Mouse (Mus musculus) heart, adult 18-20 months (tissue): ENCODE data around the gene Gm21987. TPM values are rescaled to one million over a fixed set of nuclear protein-coding genes. Genes with fewer than 3 reads are reported as not detected.
"Not testable (repeated sequence)": the region's sequence is repeated elsewhere in the genome, so short reads cannot be mapped to it uniquely, and the experiment has no call there.

Experiments
- DNase-seq, 2 experiments: peaks; one replicate each; pipeline ENCODE4 v3.0.0; 2021 to 2022; ENCODE audit warnings: mixed read lengths in 1 of 2
- long read RNA-seq, 2 experiments: library from polyadenylated mRNA; stranded (forward); transcript quantifications; one replicate each; pipeline ENCODE4 v2.0.0; 2021
- total RNA-seq, 2 experiments: library from RNA; stranded (reverse); gene quantifications; 2 replicates each; pipeline ENCODE4 v1.2.3; 2021

Gene Gm21987
- 1 to 10 TPM in 1 of 2 experiments, not detected in 1; 1.4 TPM for total RNA-seq
- long read RNA-seq, experiment 1: 0 reads
- long read RNA-seq, experiment 2, partial matches to known transcripts: 0 of 1 reads
- long read RNA-seq, experiment 2, other reads (novel, unspliced or antisense): 1 of 1 reads

DNA sequence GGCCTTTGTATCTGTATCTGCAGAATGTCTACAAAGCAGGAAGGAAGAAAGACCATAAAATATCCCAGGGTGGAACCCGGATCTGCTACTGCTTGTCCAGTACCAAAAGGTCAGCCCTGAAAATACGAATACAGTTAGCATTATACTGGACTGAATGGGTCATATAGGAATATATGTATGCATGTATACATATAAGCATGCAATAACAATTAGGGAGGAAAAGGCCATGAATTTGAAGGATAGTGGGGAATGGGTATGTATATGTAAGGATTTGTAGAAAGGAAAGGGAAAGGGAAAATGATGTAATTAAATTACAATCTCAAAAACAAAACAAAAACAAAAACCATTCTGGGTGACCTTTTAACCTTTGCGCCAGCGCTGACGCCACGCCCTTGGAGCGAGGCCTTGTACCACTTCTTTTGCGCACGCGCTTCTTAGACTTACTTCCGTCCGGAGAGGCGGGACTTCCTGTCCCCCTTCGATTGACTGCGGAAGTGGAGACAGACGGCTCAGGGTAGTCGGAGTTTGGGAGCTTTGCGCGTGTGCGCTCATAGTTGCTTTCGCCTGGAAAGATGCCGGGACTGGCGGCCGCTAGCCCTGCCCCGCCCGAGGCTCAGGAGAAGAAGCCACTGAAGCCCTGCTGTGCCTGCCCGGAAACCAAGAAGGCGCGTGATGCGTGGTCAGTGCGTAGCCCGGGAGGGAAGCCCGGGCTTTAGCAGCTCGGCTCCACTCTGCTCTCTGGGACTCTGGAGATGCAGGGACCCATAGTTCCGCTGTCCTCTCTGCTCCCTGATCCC is at the start of gene Gm21987, which contains the start of gene Cox17:
Gm21987 (plus strand) TSS at position 512 of the 797 bp plus-strand sequence.
Cox17 (plus strand) TSS at position 463 of the 797 bp plus-strand sequence.
- DNase-seq: peak; percentile 97

DNA sequence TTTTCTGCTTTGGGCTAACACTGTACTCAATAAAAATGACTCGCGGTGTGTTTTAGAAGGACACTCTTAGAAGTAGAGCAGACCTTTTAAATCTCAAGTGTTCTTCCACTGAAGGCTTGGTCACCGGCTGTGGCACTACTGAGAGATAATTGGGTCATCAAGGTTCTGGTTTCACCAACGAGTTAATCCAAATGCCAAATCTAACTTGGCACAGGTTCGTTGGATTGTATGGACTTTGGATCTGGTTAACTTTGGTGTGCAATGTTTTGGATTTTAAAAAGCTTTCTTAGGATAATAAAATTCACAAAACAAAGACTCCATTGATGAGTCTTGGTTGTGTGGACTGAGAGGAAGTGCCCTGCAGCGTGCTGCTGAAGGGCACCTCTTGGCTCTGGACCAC is 48.4 kb upstream of the Gm21987 start:
- DNase-seq: no peak

DNA sequence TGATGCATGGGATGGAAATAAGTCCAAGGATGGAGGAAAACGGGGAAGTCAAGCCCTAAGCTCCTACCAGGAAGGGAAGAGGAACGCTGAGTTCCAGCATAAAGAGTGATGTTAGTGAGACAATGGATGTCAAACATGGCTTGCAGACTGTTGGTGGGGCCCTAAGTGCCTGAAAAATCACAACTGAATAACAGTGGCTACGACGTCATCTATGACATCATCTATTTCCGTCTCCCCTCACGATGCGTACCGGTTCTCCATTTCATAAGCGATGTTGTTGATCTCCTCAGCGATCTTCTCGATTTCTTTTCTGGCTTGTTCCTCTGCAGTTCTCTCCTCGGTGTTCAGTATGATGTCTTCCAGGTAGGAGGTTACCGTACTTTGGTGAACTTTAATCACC is 44.5 kb upstream of the Gm21987 start:
- DNase-seq: no peak

DNA sequence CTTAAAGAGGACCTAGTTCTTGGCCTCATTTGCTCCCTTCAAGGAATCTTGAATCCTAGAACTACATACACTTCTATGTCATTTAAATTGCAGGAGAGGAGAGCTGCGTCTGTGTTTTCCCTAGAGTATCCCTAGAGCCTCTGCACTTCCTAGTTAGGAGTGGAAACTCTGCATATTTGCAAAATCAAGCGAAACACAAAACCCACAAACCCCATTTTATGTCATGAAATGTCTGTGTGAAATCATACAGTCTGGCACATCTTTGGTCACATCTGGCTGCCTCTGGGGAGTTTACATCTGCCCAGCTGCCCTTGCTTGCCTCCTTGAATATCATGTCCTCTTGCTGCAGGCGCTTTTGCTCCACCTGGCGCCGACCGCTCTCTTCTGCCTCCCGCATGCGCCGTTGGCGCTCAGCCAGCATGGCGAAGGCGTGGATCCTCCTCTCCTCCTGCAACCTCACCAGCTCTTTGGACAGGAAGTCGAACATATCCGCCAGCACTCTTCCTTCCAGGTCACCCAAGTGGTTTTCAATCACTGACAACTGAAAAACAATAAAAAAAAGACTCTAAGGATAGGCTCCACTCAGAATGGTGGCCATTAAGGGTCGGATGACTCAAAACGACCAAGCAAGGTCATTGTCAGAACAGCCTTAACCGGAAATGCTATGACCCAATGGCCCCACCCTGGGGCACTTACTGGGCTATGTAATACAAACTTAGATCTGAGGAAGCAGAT is 42.2 kb upstream of the Gm21987 start:
- peak; percentile 21 to 31 for DNase-seq

DNA sequence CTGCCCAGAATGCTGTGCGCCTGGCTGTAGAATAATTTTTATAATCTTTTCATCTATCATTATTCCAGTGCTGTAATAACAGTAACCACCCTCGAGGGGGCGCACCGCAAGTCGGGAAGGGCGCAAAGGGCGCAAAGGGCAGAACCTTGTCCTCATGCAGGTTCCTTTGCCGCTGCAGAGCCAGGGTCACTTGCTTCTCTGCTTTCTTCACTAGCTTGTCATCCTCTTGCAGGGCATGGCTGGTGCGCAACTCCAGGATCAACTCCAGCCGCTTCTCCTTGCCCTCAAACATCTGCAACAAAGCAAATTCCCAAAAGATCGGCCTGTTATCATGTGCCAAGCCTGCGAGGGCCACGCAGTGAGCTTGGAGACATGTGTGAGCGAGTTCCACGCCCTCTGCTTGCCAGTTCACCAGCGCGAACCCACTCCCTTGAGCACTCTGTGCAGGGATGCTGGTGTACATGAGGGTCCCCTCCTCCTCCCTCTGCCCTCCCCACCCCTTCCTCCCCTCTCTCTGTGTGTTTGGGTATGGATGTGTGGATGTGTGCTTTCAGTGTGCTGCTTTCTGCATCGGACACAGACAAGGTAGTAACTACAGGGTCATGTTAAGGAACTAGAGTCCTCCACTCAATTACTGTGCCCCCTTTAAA is 40.1 kb upstream of the Gm21987 start:
- peak in 1 of 2 experiments; percentile 4 for DNase-seq

DNA sequence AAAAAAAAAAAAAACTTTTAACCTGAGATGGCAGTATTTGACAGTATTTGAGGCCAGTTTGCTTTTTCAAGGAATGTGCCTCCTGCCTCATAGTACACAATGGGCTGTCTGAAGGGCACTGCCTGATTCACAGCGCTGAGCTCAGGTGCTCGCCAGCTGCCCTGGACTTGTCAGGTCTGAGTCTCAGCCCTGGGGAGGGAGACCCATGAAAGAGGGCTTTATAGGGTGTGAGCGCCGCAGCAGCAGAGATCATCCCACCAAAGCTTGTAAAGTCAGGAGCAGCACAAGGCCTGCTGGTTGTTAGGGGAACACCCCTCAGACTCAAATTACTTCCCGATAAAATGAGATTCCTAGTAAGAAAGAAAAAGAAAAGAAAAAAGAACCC is 39.6 kb upstream of the Gm21987 start:
- DNase-seq: no peak

DNA sequence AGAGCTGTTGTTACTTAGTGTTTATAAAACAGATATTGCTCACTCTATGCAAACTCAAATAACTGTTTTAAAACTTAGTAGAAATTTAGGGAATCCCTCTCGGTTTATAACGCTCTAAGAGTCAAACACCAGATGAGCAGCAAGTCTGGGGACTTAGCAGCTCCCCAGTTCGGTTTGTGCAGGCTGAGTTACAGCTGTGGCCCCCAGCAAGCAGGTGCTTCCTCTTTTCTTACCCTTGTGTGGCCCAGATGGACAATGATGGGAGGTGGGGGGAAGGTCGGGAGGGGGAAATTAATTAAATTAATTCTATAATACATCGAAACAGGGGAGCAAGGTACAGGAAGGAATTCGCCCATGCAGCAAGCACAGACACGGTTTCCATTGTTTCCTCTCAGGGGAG is 39.2 kb upstream of the Gm21987 start:
- DNase-seq: no peak

DNA sequence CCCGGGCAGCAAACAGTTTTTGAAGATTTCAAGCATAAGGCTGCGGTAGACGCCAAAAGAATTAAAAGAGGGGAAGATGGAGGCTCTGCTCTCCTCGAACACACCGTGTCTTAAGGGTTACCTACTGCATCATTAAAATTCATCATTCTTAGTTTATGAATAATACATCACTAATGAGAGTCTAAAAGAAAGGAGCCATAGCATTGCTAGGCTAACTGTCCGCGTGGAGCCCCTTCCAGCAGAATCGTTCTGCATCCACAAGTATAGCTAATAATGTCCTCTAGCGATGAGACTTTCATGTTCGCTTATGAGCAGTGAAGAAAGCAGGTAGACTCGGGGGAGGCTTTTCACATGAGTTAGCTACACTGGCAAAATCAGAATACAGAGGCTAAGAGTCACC is 38.6 kb upstream of the Gm21987 start:
- no peak for DNase-seq

DNA sequence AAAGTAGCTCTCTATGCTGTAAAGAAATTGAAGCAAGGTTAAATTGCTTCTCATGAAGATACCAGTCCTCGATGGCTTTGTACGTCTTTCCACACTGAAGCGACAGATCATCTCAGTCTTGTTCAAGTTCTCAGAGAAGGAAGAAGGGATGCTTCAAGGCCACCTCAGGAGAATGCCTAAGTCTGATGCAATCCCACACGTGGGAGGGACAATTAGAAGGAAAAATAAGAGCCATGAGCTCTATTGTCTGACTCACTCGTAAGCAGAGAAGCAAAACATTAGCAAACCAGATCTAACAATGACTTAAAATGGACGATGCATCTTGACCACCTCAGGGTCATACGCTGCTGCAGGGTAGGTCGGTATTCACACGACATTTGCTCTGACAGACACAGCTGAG is 28.3 kb upstream of the Gm21987 start:
- no peak for DNase-seq

DNA sequence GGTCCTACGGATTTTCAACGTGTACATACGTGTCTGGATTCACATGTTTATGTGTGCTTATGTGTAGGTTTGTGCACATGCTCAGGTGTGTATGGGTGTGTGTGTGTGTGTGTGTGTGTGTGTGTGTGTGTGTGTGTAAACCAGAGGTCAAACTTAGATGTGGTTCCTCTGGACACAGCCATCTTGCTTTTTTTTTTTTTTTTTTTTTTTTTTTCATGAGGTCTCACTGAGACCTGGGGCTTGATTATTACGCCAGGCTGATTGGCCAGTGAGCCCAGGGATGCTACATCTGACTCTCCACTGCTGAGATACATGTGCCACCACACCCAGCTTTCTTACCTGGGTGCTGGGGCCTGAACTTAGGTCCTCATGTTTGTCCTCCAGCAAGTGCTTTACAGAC is 27.8 kb upstream of the Gm21987 start:
- DNase-seq: no peak

DNA sequence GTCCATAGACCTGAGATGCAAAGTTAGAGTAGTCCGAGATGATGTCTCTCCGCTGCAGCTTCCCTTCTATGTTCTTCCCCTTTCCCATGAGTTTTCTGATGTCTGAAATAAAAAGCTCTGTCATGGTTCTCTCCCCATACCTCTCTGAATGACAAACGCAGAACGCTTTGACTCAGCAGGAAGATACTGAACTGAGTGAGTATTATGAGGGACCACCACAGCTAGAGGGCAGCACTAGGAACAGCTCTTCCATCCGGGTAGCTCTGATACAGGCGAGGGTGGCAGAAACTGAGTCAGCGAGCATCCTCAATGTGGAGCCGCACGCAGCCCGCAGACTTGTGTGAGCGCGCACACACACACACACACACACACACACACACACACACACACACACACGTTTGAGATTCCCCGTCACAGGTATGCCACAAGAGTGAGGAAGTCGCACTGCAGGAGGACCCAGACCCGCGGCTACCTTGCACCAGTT is 25.3 kb upstream of the Gm21987 start:
- DNase-seq: peak; percentile 29 to 67

DNA sequence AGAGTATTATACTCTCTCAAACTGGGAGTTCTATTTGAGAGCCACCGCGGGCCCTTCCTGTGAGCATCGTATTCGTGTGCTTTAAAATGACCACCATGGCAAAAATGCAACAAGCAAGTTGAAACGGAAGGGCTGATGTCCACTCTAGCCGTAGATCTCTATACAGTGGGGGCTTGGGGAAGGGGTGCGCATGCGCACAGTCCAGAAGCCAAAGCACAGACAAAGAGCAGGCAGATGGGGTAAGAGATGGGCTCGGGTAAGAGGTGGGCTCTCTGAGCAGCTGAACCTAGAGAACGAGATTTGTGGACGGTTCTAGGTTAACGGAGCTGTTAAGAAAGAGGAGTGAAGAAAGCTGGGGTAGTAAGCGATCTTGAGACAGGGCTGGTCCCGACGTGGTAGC is 22.5 kb upstream of the Gm21987 start:
- DNase-seq: no peak

DNA sequence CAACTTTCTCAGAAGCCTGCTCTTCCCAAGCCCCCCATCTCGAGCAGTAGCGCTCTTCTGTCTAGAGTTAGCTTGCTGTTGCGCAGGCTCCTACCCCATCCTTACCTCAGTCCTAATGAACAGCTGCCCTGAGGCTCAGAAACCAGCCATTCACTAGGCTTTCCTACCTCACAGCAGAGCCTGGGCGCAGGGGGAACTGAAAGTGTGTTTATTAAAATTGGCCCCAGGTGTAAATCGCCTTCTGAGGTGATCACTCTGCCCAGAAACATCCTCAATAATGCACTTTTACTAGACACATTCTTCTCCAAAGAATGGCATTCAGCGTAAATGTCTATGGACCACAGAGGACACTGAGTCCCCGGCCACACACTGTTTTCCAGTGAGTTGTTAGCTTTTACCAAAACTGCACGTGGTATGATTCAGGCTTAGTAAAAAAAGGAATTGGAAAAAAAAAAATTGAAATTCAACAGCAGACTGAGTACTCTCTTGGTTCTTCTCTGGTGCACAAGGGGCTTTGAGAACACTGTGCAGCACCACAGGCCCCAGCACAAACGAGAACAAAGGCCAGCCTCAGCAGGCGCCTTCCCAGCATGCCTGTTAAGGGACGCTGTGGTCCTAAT is 20.0 kb upstream of the Gm21987 start:
- no peak for DNase-seq

DNA sequence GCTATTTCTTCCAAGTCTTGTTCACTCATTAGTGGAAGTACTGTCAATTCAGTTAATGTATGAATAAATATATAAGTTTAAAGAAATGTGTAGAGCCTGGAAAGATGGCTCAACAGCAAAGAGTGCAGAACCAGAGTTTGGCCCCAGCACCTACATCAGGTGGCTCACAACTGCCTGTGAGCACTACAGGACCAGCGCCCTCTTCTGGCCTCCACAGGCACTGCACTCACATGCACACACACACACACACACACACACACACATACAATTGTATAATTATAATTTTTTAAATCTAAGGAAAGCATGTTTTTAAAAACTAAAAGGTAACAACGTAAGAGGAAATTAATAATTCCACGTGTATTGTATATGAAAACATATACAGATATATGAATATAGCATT is 17.5 kb upstream of the Gm21987 start:
- no peak for DNase-seq

DNA sequence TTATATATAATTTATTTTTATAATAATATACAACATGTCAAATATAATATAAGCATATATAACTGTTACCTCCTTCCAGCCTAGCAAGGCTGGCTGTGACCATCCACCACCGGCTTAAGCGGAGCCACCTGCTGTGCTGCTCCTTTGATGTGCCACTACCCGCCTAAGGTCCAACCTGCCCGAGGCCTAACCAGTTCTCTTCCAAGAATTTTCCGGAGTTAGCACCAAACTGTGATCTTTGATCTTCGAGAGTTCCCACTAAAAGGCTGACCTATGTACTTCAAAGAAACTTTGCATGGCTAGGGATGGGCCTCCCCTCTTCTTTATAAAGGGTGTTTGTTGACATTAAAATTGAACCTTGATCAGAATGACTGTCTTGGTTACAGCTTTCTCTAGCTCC is 12.4 kb upstream of the Gm21987 start:
- DNase-seq: no peak

DNA sequence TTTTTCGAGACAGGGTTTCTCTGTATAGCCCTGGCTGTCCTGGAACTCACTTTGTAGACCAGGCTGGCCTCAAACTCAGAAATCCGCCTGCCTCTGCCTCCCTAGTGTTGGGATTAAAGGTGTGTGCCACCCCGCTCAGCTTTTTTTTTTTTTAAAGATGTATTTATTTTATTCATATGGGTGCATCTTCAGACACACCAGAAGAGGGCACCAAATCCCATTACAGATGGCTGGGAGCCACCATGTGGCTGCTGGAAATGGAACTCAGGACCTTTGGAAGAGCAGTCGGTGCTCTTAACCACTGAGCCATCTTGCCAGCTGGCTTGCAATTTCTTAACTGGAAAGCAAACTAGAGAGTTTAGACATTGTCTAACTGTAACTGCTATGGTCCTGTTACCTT is 8.8 kb upstream of the Gm21987 start:
- DNase-seq: not testable (repeated sequence)

DNA sequence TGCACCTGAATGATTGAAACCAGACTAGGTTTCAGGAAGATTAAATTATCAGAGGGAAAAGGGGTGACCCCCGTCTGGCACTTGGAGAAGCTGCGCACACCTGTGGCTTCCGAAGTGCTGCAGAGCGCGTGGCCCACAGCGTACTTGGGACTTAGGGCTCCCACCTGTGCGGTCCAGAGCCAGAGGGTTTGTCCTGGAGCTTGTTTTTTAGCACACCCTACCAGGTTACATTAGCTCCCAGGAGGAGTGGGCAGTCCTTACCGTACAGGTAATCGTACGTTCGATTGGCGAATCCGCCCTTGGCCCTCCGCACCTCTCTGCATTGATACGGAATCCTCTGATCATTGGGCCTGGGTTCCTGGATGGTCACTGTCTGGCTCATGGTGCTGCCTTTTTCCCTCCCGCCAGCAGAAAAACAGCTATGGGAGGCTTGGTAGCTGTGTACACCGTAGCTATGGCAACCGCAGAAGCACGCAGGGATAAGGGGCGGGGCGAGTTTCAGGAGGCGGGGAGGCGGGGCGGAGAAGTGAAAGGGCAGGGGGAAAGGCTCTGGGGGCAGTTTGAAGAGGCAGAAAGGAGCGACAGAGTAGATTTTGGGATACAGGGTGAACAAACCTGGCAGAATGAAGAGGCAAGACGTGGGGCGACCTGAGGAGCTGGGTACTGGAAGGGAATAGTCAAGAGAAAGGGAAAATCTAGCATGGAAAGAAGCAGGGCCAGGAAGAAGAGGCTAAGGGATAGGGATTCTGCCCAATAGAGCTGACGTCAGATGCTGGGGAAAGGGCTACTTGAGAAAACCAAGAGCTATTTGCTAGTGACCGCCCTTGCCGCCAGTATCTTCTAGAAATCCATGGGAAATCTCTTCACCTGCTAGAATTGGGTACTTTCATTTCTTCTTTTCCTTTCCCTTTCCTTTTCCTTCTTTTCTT is 5.2 kb upstream of the Gm21987 start, which contains the start of gene Maats1:
Maats1 (minus strand) TSS at position 748 of the 929 bp plus-strand sequence.
- DNase-seq: peak; percentile 83 to 84

DNA sequence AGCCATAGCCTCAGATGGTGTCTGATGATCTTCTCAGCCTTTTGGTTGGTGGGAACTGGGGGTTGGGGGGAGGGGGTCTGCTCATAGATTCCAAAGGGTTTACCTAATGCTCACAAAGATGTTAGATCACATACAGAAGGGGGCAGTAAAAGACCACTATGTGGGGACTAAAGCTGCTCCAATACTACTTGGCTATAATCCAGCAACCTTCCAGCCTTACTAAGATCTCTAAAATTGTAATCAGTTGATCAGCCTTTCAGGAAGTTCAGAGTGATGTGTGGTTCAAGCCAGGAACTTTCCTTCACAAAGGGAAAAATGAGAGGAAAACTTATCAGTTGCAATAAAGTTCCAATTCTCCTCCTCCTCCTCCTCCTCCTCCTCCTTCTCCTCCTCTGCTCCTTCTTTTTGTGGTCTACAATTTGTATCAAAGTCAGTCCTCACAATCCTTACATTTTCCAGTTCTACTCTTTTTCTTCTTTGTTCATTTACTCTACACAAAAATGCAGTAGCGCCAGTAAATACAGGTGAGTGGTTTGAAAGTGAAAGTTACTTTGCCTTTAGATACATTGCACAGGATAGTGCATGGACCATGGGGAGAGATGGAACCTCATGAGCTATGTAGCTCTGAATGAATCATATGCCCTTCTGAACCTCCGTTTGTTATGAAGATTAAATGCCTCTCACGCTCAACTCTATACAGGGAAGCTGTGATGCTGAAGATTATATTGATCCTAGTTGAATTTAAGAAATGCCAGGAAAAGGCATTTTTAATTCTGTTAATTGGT is 1.7 kb upstream of the Gm21987 start:
- peak in 1 of 2 experiments; percentile 60 for DNase-seq

DNA sequence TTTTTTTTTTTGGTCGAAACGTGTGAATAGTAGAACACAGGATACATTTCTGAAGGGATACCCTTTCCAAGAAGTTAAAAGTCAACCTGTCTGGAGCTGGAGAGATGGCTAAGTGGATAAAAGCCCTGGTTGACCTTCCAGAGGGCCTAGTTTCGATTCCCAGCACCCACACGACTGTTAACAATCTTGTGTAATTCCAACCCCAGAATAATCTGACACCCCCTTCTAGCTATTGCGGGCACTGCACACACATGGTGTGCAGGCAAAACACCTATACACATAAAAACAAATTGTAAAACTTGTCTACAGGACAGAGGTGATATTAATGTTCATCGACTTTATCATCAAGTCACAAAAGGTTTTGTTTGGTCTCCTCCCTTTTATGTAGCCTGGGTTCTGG is 748 bp downstream of the Gm21987 start:
- DNase-seq: peak in 1 of 2 experiments; percentile 17

DNA sequence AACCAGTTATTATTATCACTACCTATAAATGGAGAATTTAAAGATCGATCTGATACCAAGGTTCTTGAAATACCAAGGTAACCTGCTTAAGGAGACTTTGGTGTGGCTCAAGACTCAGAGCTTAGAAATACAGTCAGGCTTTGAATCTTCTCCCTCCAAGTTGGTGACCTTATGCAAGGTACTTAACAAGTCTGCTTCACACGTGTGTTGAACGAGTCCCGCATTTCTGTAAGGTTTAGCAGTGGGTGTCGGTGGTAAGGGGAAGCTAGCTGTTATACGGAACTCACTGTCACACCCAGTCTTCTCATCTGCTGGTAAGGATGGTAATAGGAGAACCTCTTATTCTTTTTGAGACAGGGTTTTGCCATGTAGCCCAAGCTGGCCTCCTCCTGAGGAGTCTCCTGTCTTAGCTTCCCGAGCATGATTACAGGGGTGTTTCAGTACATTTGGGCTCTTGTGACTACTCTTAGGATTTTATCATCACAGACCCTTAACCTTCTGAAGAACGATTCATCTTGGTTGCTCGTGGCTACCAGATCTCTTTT is 1.4 kb downstream of the Gm21987 start:
- peak in 1 of 2 experiments; percentile 14 for DNase-seq
